Mouse (Mus musculus) midbrain, embryonic 14.5 days (tissue): Measurements from ENCODE around the gene Hinfp. TPM values are rescaled to one million over a fixed set of nuclear protein-coding genes. Genes with fewer than 3 reads are reported as not detected.
"Not testable (repeated sequence)": the region's sequence is repeated elsewhere in the genome, so short reads cannot be mapped to it uniquely, and the experiment has no call there.

ENCODE experiments used
- ATAC-seq: fragments of 200-750 bp; cut with Nextera tagmentation; 2 replicates; pipeline ENCODE4 v1.8.0; 2017; ENCODE audit warnings: moderate number of reproducible peaks, moderate library complexity; ENCODE audit not compliant: low FRiP score, low TSS enrichment
- DNase-seq: peaks from one replicate; pipeline ENCODE4 v3.0.0-alpha.2; 2015
- H3K27ac ChIP-seq: fragments of 300-500 bp; sonication (generic); replicated peaks from 2 replicates; pipeline ENCODE4 v1.5.1; 2014; ENCODE audit warnings: mild to moderate bottlenecking, low read depth, low read length, moderate library complexity
- H3K27me3 ChIP-seq: fragments of 300-500 bp; sonication (generic); 2 replicates; pipeline ENCODE4 v1.6.1; 2014; ENCODE audit warnings: low read length, control low read depth, mixed read lengths; ENCODE audit not compliant: control insufficient read depth, insufficient read depth
- H3K36me3 ChIP-seq: fragments of 300-500 bp; sonication (generic); 2 replicates; pipeline ENCODE4 v1.6.1; 2014; ENCODE audit warnings: low read length, control low read depth; ENCODE audit not compliant: control insufficient read depth, insufficient read depth
- H3K4me1 ChIP-seq: fragments of 300-500 bp; sonication (generic); 2 replicates; pipeline ENCODE4 v1.6.1; 2014; ENCODE audit warnings: mild to moderate bottlenecking, antibody characterized with exemption, low read length, control low read depth; ENCODE audit not compliant: control insufficient read depth, insufficient read depth
- H3K4me2 ChIP-seq: fragments of 300-500 bp; sonication (generic); 2 replicates; pipeline ENCODE4 v1.6.1; 2014; ENCODE audit warnings: mild to moderate bottlenecking, low read length, moderate library complexity
- H3K4me3 ChIP-seq: fragments of 300-500 bp; sonication (generic); replicated peaks from 2 replicates; pipeline ENCODE4 v1.5.1; 2014; ENCODE audit warnings: low read depth, low read length
- H3K9ac ChIP-seq: fragments of 300-500 bp; sonication (generic); replicated peaks from 2 replicates; pipeline ENCODE4 v1.6.1; 2014; ENCODE audit warnings: mild to moderate bottlenecking, low read length, moderate library complexity
- H3K9me3 ChIP-seq: fragments of 300-500 bp; sonication (generic); 2 replicates; pipeline ENCODE4 v1.6.1; 2016; ENCODE audit warnings: low read length, control low read depth, mixed read lengths; ENCODE audit not compliant: control insufficient read depth
- WGBS: fragments of 180-500 bp; shearing (Covaris S2); extraction: QIAGEN DNeasy Blood & Tissue Kit; methylation state at CpG from one replicate; pipeline ENCODE4 v1.1.7; 2014; 5-methylcytosine and 5-hydroxymethylcytosine counted together
- polyA plus RNA-seq: library from polyadenylated mRNA; unstranded; fragments of >200 nt; fragmentation: Nextera tagmentation; extraction: Ambion mirVana; gene quantifications from 2 replicates; pipeline ENCODE4 v1.2.1, GENCODE M21; 2014

The Hinfp gene
- polyA plus RNA-seq, 1 experiment from 2014 or later, result 24.7 TPM

- WGBS, result 25% methylated on average over 10 of the region's 10 CpGs
- Histone ChIP-seq H3K4me3 (no peak overlapping the region), H3K27ac (no peak overlapping the region), H3K9me3 (no peaks in the 10 kb centered on the region), H3K4me2 (no peak overlapping the region), H3K4me1 (no peaks in the 10 kb centered on the region), H3K9ac (no peak overlapping the region), H3K36me3 (peaks cover 47% of the 10 kb centered on the region), H3K27me3 (no peaks in the 10 kb centered on the region)
- no peak for ATAC-seq
- no peak for DNase-seq
These were observed 5.3 kb upstream of the Hinfp start for GRCm38 (mm10) chr9:44310750-44311135.

GRCm38 (mm10) chr9:44309756-44310155 lies 4.3 kb upstream of the Hinfp start:
- Histone ChIP-seq H3K4me2 (no peak overlapping the region), H3K9me3 (no peaks in the 10 kb centered on the region), H3K4me3 (no peak overlapping the region), H3K9ac (no peak overlapping the region), H3K36me3 (peaks cover 38% of the 10 kb centered on the region), H3K4me1 (peaks cover 2% of the 10 kb centered on the region), H3K27me3 (no peaks in the 10 kb centered on the region), H3K27ac (no peak overlapping the region)
- WGBS, result 63% methylated on average over 3 of the region's 3 CpGs
- no peak for DNase-seq
- ATAC-seq, result no peak

- Histone ChIP-seq H3K9ac (no peak overlapping the region), H3K27ac (no peak overlapping the region), H3K4me1 (peaks cover 5% of the 10 kb centered on the region), H3K27me3 (no peaks in the 10 kb centered on the region), H3K9me3 (no peaks in the 10 kb centered on the region), H3K4me3 (no peak overlapping the region), H3K36me3 (peaks cover 18% of the 10 kb centered on the region), H3K4me2 (no peak overlapping the region)
- DNase-seq, result no peak
- no peak for ATAC-seq
- WGBS, result 88% methylated on average over 2 of the region's 2 CpGs
These were observed 1.8 kb upstream of the Hinfp start for GRCm38 (mm10) chr9:44307248-44307647.

- no peak for DNase-seq
- 92% methylated on average over 6 of the region's 6 CpGs for WGBS
These were observed 1.1 kb upstream of the Hinfp start for GRCm38 (mm10) chr9:44306532-44306931.

GRCm38 (mm10) chr9:44300001-44300400 lies 5.5 kb downstream of the Hinfp start:
- not testable (repeated sequence) for DNase-seq, H3K9ac ChIP-seq, H3K27me3 ChIP-seq, H3K27ac ChIP-seq, H3K9me3 ChIP-seq, H3K4me1 ChIP-seq, H3K4me2 ChIP-seq, H3K4me3 ChIP-seq, ATAC-seq
- peaks cover 74% of the 10 kb centered on the region for H3K36me3 ChIP-seq
- WGBS, result 97% methylated on average over 3 of the region's 3 CpGs

More at GRCm38 (mm10) chr9:44306532-44306931, 1.1 kb upstream of the Hinfp start:
- no peak overlapping the region for H3K4me2 ChIP-seq
- H3K27me3 ChIP-seq, result no peaks in the 10 kb centered on the region
- H3K27ac ChIP-seq, result no peak overlapping the region
- peaks cover 5% of the 10 kb centered on the region for H3K4me1 ChIP-seq
- peaks cover 22% of the 10 kb centered on the region for H3K36me3 ChIP-seq
- H3K9ac ChIP-seq, result no peak overlapping the region
- ATAC-seq, result no peak
- H3K4me3 ChIP-seq, result no peak overlapping the region
- H3K9me3 ChIP-seq, result no peaks in the 10 kb centered on the region

- Histone ChIP-seq H3K4me3 (no peak overlapping the region), H3K9me3 (no peaks in the 10 kb centered on the region), H3K4me1 (peaks cover 12% of the 10 kb centered on the region; the same call in 1 of the 2 replicates), H3K27me3 (no peaks in the 10 kb centered on the region), H3K4me2 (no peak overlapping the region), H3K27ac (no peak overlapping the region), H3K36me3 (peaks cover 64% of the 10 kb centered on the region), H3K9ac (no peak overlapping the region)
- peak; percentile 74 for DNase-seq
- WGBS, result 68% methylated on average over 3 of the region's 3 CpGs
- ATAC-seq, result no peak
These were observed 13.0 kb downstream of the Hinfp start for GRCm38 (mm10) chr9:44292490-44292889.

- H3K4me1 ChIP-seq, result peaks cover 23% of the 10 kb centered on the region; the same call in 1 of the 2 replicates
- H3K9ac ChIP-seq, result peak overlapping the region; percentile 96
- H3K4me3 ChIP-seq, result peak overlapping the region; percentile 88
- H3K27ac ChIP-seq, result peak overlapping the region; percentile 84
- ATAC-seq (no peak), DNase-seq (peak; percentile 40)
- no peaks in the 10 kb centered on the region for H3K27me3 ChIP-seq
- WGBS, result 6% methylated on average over 11 of the region's 11 CpGs
- peak overlapping the region; percentile 90 for H3K4me2 ChIP-seq
- peaks cover 35% of the 10 kb centered on the region for H3K36me3 ChIP-seq
- no peaks in the 10 kb centered on the region for H3K9me3 ChIP-seq
These were observed 16.5 kb downstream of the Hinfp start for GRCm38 (mm10) chr9:44288959-44289291.

- peak within 1 kb of the TSS; percentile 96 for H3K9ac ChIP-seq
- H3K9me3 ChIP-seq, result no peaks in the 10 kb centered on the region
- peak within 1 kb of the TSS; percentile 88 for H3K4me3 ChIP-seq
- H3K4me2 ChIP-seq, result peak within 1 kb of the TSS; percentile 90
- H3K27me3 ChIP-seq, result no peaks in the 10 kb centered on the region
- peak within 1 kb of the TSS; percentile 84 for H3K27ac ChIP-seq
- WGBS, result under 1% methylated on average over 38 of the region's 38 CpGs
- ATAC-seq (peak; percentile 69), DNase-seq (peak; percentile 77)
- H3K36me3 ChIP-seq, result peaks cover 31% of the 10 kb centered on the region
- H3K4me1 ChIP-seq, result peaks cover 23% of the 10 kb centered on the region; the same call in 1 of the 2 replicates
These were observed 17.2 kb downstream of the Hinfp start, which contains the start of gene Abcg4 for GRCm38 (mm10) chr9:44288076-44288958. Abcg4 (minus strand) TSS chr9:44288615.
